Mouse (Mus musculus) cerebellum, adult 2 months (tissue): ENCODE measurements around the gene Zfp213.

Source experiments
- CTCF ChIP-seq: fragments of 200-500 bp; IDR thresholded peaks from 2 replicates; pipeline ENCODE4 v1.5.1; 2011; ENCODE audit warnings: low read depth, mild to moderate bottlenecking, control low read depth, low read length, moderate library complexity, borderline replicate concordance; ENCODE audit not compliant: insufficient read depth
- POLR2A ChIP-seq: fragments of 200-500 bp; IDR thresholded peaks from 2 replicates; pipeline ENCODE4 v1.6.1; 2011; ENCODE audit warnings: low read length, control low read depth, borderline replicate concordance; ENCODE audit not compliant: insufficient read depth

DNA sequence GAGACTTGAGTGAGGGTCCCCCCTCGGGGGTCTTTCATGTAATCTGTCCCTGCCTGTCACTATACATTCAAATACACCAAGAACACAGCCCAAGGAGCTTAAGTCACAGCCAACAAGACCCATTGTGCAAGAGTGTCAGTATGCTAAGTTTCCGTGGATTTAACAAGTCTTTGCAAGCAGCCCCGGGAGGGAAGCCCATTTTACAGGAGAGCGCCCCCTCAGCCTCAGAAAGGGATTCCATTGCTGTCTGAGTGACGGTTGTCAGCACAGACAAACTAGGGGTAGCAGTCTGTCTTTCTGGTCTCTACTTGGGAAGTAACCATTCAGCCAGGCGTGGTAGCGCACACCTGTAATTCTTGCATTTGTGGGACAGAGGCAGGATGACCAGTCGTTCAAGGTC, 10.1 kb upstream of the Zfp213 start:
- TF ChIP-seq CTCF (no peak), POLR2A (no peak)
